Mouse (Mus musculus): ENCODE measurements around the gene 4922502D21Rik. TPM values are rescaled to one million over a fixed set of nuclear protein-coding genes. Genes with fewer than 3 reads are reported as not detected.

4922502D21Rik gene
- total RNA-seq, 2 experiments from 2014 or later, result not detected

DNA sequence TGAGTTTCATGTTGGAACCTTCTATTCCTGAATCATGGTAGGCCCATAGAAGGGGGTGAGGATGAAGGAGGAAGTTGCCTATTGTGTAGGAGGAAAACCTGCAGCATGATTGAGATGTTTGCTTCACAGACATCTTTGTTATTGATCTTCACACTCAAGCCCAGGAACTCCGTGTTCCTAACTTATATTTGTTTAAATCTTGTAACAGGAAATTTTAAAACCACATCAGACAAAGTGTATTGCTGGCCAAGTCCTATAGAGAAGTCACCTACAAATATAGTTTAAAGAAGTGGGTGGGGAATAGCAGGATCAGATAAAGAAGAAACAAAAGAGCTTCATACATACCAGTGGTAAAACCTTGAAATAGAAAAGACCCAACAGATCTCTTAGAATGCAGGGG, 27.4 kb downstream of the 4922502D21Rik start:
- DNase-seq, result no peak

DNA sequence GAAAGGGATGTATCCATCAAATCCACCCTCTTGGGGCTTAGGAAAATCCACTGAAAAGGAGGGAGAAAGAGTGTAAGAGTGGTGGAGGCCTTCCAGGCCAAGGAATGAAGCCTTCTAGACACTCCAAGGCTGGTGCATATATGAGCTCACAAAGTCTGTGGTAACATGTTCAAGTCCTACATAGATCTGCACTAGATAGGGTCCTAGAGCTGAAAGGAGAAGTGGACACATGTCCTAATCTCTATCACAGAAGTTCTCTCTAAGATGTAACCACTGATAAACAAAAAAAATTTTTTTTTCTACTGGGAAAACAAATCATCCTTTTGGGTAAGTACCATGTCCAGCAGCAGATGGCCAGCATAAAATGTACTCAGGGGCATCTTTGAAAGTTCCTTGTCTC, 42.9 kb downstream of the 4922502D21Rik start:
- no peak for DNase-seq

DNA sequence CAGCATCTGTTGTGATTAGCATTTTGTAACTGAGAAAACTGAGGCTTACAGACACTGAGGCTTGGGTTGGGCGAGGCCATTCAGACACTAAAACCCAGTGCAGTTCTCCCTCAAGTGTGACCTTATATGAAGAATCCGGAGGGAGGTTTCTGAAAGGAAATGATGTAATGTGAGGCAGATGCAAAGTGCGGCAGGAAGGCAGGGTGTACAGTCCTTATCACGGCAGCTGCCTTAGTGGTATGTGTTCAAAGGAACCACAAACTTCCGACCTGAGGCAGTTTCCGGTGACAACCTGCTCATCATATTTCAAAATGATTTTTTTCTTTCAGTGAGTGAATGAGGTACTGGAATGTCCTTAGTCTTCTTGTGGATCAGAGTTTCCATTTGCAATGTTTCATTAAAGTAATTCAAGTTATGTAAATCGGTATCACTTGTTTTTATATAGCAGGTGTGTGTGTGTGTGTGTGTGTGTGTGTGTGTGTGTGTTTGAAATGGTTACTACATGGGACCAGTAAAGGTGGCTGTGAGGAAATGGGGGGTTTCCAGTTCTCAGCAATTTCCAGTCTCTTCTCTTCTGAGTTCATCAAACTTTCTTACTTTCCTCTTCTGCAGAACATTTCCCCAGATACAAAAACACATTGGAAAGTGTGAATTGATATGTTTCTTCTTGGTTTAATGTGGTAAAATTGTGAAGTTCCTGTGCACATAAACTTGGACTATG, 47.1 kb downstream of the 4922502D21Rik start:
- no peak for DNase-seq

DNA sequence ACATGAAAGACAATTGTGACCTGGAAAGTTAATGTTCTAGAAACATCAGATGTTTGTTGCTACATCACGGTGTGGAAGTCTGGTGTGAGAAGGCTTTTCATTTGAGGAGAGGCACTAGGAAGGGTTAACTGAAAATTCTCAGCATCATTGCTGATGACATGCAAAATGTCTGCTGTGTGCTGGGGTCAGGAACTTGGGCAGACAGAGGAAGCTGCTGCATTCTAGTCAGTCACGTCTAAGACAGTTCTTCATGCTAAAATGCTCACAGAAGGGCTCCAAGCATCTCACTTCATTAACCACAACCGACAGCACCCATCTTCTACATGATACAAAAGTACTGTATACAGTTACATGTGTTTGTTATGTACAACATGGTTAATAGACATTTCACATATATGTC, 48.3 kb downstream of the 4922502D21Rik start:
- no peak for DNase-seq

DNA sequence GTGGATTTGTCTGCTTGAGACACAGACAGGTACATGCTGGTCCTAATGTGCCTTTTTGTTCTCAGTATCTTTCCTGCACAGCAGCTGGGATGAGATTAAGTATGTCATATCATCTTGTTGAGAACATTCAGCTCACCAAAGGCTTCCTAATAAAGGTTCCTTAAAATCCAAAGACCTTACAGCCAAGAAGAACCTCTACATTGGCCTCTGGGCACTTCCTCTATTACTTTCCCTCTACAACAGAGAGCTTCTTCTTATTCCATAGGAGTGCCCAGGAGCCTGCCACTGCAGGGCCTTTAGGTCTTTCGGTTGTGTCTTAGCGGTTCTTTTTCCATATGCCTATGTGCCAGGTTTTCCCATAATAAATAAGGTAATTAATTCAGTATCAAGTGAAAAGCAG, 55.1 kb downstream of the 4922502D21Rik start:
- no peak for DNase-seq

DNA sequence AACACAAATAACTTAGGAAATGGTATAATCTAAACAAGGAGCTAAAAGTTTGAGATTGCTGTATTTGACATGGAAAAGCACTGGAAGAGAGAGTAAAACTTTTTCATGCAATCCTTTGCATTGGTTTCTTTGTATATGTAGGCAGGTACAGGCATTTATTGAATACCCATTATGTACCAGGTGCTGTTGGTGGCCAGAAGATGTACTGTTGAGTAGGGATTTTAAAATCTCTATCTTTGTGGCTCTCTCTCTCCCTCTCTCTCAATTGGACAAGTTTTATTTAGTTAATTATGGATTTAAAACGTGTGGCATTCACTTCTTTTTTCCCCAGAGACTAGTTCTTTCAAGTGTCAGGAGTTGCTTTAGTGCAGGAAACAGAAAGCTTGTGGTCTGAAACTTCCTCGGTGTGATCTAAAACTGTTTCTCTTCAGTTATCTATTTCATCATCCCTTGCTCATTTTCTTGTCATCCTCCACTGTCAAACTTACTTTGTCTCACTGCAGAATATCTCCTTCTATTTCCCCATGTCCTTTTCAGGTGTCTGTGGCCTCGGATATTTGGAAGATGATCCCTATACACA, 55.9 kb downstream of the 4922502D21Rik start:
- DNase-seq, result no peak

DNA sequence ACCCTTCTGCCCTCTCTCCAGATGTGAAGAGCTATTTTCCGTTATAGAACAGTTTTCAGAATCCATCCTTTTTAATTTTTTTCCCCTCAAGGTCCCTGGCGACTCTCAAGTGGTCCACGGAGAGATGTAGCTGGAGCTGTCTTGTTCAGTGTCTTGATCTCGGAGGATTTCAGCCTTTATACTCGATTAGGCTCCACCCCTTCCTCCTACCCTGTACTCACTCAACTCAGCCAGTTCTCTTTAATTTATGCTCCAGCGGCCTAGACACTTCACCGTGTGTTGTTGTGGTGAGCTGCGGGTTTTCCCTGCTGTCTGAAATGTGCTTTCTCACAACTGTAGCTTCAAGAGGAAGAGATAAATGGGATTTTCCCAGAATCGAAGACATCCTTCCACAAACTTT, 56.4 kb downstream of the 4922502D21Rik start, which contains the start of gene Cd69:
Gene Cd69, minus strand, starts transcription at position 217 of the 400 bp plus-strand sequence.
- no peak for DNase-seq

DNA sequence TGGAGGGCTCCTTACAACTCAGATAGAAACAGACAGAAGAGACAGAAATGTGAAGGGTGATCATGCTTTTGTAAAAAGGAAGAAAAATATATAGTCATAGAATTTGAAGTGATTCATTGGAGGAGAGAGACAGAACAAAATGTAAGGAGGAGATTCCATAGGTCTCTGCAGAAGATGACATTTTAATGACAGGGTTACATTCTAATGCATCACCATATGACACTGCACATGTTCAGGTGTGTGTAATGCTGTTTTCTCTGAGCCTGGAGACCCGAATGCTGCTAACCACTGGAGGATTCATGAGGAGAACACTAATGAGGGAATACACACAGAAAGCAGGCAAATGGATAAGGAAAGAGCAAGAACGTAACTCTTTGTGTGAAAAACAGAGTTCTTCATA, 57.1 kb downstream of the 4922502D21Rik start:
- DNase-seq, result no peak

DNA sequence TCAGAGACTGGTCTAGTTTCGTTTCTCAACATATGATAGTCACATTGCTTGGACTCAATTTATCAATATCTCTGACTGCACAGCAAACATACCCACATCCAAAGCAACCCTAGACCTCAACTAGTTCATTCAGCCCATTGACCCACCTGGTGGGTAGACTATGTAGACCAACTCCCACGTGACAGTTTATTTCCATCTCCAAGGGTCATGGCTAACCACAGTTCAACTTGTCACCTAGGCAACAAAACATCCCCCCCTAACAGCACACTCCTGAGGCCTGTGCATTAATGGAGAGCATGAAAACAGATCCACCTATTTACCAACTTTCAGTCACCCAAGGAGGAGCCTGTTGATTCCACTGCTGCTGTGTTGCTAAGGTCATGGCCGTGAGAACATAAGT, 57.9 kb downstream of the 4922502D21Rik start:
- DNase-seq, result no peak

Other genes starting within 250 kb of the 4922502D21Rik start
- not detected for gene Clec2e, start 230.9 kb downstream of the 4922502D21Rik start, total RNA-seq (2021)
- 1 to 10 TPM; 5.7 to 9.8 TPM for gene Clec2d, start 151.2 kb downstream of the 4922502D21Rik start, total RNA-seq (2021)
- gene Cd69, start 56.4 kb downstream of the 4922502D21Rik start, total RNA-seq (2021), result not detected
- under 1 TPM in 1 of 2 experiments, not detected in 1; 0.32 TPM for gene Clec12a, start 10.9 kb upstream of the 4922502D21Rik start, total RNA-seq (2021)
- not detected for gene Clec12b, start 54.1 kb upstream of the 4922502D21Rik start, total RNA-seq (2021)
- not detected for gene Clec1b, start 65.5 kb upstream of the 4922502D21Rik start, total RNA-seq (2021)
- gene Clec9a, start 77.1 kb upstream of the 4922502D21Rik start, total RNA-seq (2021), result not detected
- gene Clec1a, start 120.2 kb upstream of the 4922502D21Rik start, total RNA-seq (2021), result 1 to 10 TPM; 3.6 to 4.1 TPM
- gene Olr1, start 175.4 kb upstream of the 4922502D21Rik start, total RNA-seq (2021), result not detected
- not detected for gene Tmem52b, start 180.8 kb upstream of the 4922502D21Rik start, total RNA-seq (2021)
- gene Gabarapl1, start 201.4 kb upstream of the 4922502D21Rik start, total RNA-seq (2021), result 100 to 1,000 TPM; 613 to 662 TPM
- gene Klre1, start 246.1 kb upstream of the 4922502D21Rik start, total RNA-seq (2021), result not detected